Mouse (Mus musculus) ZHBTc4 (cell line): ENCODE measurements at regions not wholly inside any gene's neighbourhood (a gene's known extent, or its start where the extent isn't known, plus 50 kb on each side); places are given as distances from the start of the nearest gene placed in this dataset.

Experiments
- DNase-seq: peaks from one replicate; pipeline ENCODE4 v3.0.0-alpha.2; 2011; ENCODE audit warnings: low read depth, low spot score

GRCm38 (mm10) chrX:11983276-11983675 lies 176.9 kb downstream of the Bcor start:
- DNase-seq, result no peak
